Mouse (Mus musculus) MEL (cell line): ENCODE results near the gene Mdga1. TPM values are rescaled to one million over a fixed set of nuclear protein-coding genes. Genes with fewer than 3 reads are reported as not detected.

Experiments used
- DNase-seq: peaks from one replicate; pipeline ENCODE4 v3.0.0; 2011; ENCODE audit warnings: low read depth, low spot score
- H3K27ac ChIP-seq: 2 replicates; pipeline ENCODE4 v1.5.1; 2012; ENCODE audit warnings: low read depth, mild to moderate bottlenecking, control low read depth, low read length, moderate library complexity; ENCODE audit not compliant: control insufficient read depth
- H3K27me3 ChIP-seq, 2 experiments: fragments of 150-350 bp in 1 of 2; sonication (generic) in 1 of 2; 2 replicates each; pipeline ENCODE4 v1.6.1; 2012; ENCODE audit warnings: low read length in 2 of 2, mild to moderate bottlenecking in 2 of 2, improper control_type of control experiment in 1 of 2, moderate library complexity in 1 of 2; ENCODE audit not compliant: insufficient read depth in 2 of 2, control insufficient read depth in 1 of 2
- H3K36me3 ChIP-seq, 2 experiments: 2 replicates each; pipeline ENCODE4 v1.6.1; 2012 to 2014; ENCODE audit warnings: low read length in 2 of 2, improper control_type of control experiment in 1 of 2, inconsistent platforms in 1 of 2, mild to moderate bottlenecking in 1 of 2; ENCODE audit not compliant: insufficient read depth in 2 of 2, control insufficient read depth in 1 of 2
- H3K4me1 ChIP-seq, 2 experiments: fragments of 150-350 bp in 1 of 2; sonication (generic) in 1 of 2; 2 replicates each; pipeline ENCODE4 v1.6.1; 2012; ENCODE audit warnings: low read length in 2 of 2, improper control_type of control experiment in 1 of 2, mild to moderate bottlenecking in 1 of 2; ENCODE audit not compliant: insufficient read depth in 2 of 2, control insufficient read depth in 1 of 2
- H3K4me3 ChIP-seq, 2 experiments: fragments of 150-350 bp in 1 of 2; sonication (generic) in 1 of 2; 2 replicates each; pipeline ENCODE4 v1.5.1; 2012; ENCODE audit warnings: low read depth in 2 of 2, low read length in 2 of 2, mild to moderate bottlenecking in 2 of 2, moderate library complexity in 2 of 2, control low read depth in 1 of 2, improper control_type of control experiment in 1 of 2; ENCODE audit not compliant: control insufficient read depth in 1 of 2, insufficient read depth in 1 of 2
- H3K79me2 ChIP-seq: 2 replicates; pipeline ENCODE4 v1.6.1; 2012; ENCODE audit warnings: mild to moderate bottlenecking, low read length, moderate library complexity; ENCODE audit not compliant: control insufficient read depth, poor library complexity, insufficient read depth
- H3K9ac ChIP-seq: 2 replicates; pipeline ENCODE4 v1.6.1; 2012; ENCODE audit warnings: low read depth, mild to moderate bottlenecking, control low read depth, low read length, moderate library complexity; ENCODE audit not compliant: control insufficient read depth, poor library complexity, severe bottlenecking
- H3K9me3 ChIP-seq: fragments of 150-350 bp; sonication (generic); replicated peaks from 2 replicates; pipeline ENCODE4 v1.6.1; 2012; ENCODE audit warnings: mild to moderate bottlenecking, low read length, improper control_type of control experiment, moderate library complexity; ENCODE audit not compliant: insufficient read depth
- BHLHE40 ChIP-seq: IDR thresholded peaks from 2 replicates; pipeline ENCODE4 v1.6.1; 2012; ENCODE audit warnings: low read depth, mild to moderate bottlenecking, inconsistent platforms, low read length, improper control_type of control experiment, borderline replicate concordance
- CTCF ChIP-seq, 3 experiments: IDR thresholded peaks in 2 of 3; conservative IDR thresholded peaks in 1 of 3; 2 replicates each; pipeline ENCODE4 v1.5.1; 2011 to 2012; ENCODE audit warnings: low read length in 3 of 3, low read depth in 2 of 3, mild to moderate bottlenecking in 2 of 3, improper control_type of control experiment in 1 of 3, inconsistent platforms in 1 of 3, mixed read lengths in 1 of 3, moderate library complexity in 1 of 3; ENCODE audit not compliant: control insufficient read depth in 1 of 3, insufficient read depth in 1 of 3, poor library complexity in 1 of 3, severe bottlenecking in 1 of 3
- ELF1 ChIP-seq: IDR thresholded peaks from 2 replicates; pipeline ENCODE4 v1.6.1; 2014; ENCODE audit warnings: low read depth, mild to moderate bottlenecking, inconsistent platforms, low read length, improper control_type of control experiment, moderate library complexity
- ETS1 ChIP-seq: IDR thresholded peaks from 2 replicates; pipeline ENCODE4 v1.6.1; 2012; ENCODE audit warnings: low read depth, mild to moderate bottlenecking, inconsistent platforms, low read length, improper control_type of control experiment, moderate library complexity
- GABPA ChIP-seq: IDR thresholded peaks from 2 replicates; pipeline ENCODE4 v1.6.1; 2012; ENCODE audit warnings: low read depth, mild to moderate bottlenecking, inconsistent platforms, low read length, improper control_type of control experiment, moderate library complexity
- HCFC1 ChIP-seq: IDR thresholded peaks from 2 replicates; pipeline ENCODE4 v1.6.1; 2012; ENCODE audit warnings: low read depth, mild to moderate bottlenecking, inconsistent platforms, low read length, improper control_type of control experiment, moderate library complexity
- JUND ChIP-seq: IDR thresholded peaks from 2 replicates; pipeline ENCODE4 v1.6.1; 2011; ENCODE audit warnings: low read depth, mild to moderate bottlenecking, improper control_type of control experiment, low read length
- KAT2A ChIP-seq: conservative IDR thresholded peaks from 2 replicates; pipeline ENCODE4 v1.6.1; 2012; ENCODE audit warnings: low read depth, low read length, improper control_type of control experiment, inconsistent platforms
- MAX ChIP-seq: IDR thresholded peaks from 2 replicates; pipeline ENCODE4 v1.6.1; 2011; ENCODE audit warnings: low read length, improper control_type of control experiment
- MAZ ChIP-seq: IDR thresholded peaks from 2 replicates; pipeline ENCODE4 v1.6.1; 2012; ENCODE audit warnings: low read depth, mild to moderate bottlenecking, inconsistent platforms, low read length, improper control_type of control experiment
- MXI1 ChIP-seq: IDR thresholded peaks from 2 replicates; pipeline ENCODE4 v1.6.1; 2011; ENCODE audit warnings: mild to moderate bottlenecking, low read depth, low read length, improper control_type of control experiment
- MYC ChIP-seq: IDR thresholded peaks from 2 replicates; pipeline ENCODE4 v1.6.1; 2011; ENCODE audit warnings: low read depth, mild to moderate bottlenecking, low read length, improper control_type of control experiment, moderate library complexity
- NRF1 ChIP-seq: IDR thresholded peaks from 2 replicates; pipeline ENCODE4 v1.6.1; 2014; ENCODE audit warnings: low read depth, mild to moderate bottlenecking, inconsistent platforms, low read length, improper control_type of control experiment, moderate library complexity; ENCODE audit not compliant: poor library complexity, insufficient read depth, severe bottlenecking
- POLR2AphosphoS5 ChIP-seq: IDR thresholded peaks from 2 replicates; pipeline ENCODE4 v1.6.1; 2012; ENCODE audit warnings: low read depth, borderline replicate concordance, mild to moderate bottlenecking, inconsistent platforms, low read length, moderate library complexity, mixed read lengths
- RCOR1 ChIP-seq: IDR thresholded peaks from 2 replicates; pipeline ENCODE4 v1.6.1; 2012; ENCODE audit warnings: low read depth, mild to moderate bottlenecking, inconsistent platforms, low read length, improper control_type of control experiment
- SMC3 ChIP-seq: IDR thresholded peaks from 2 replicates; pipeline ENCODE4 v1.6.1; 2011; ENCODE audit warnings: low read depth, low read length, improper control_type of control experiment
- TAL1 ChIP-seq: IDR thresholded peaks from 2 replicates; pipeline ENCODE4 v1.6.1; 2012; ENCODE audit warnings: mild to moderate bottlenecking, inconsistent platforms, low read length, moderate library complexity, mixed read lengths
- TBP ChIP-seq: IDR thresholded peaks from 2 replicates; pipeline ENCODE4 v1.8.0; 2011; ENCODE audit warnings: low read depth, low read length, improper control_type of control experiment
- TCF12 ChIP-seq: IDR thresholded peaks from 2 replicates; pipeline ENCODE4 v1.6.1; 2014; ENCODE audit warnings: low read depth, mild to moderate bottlenecking, inconsistent platforms, low read length, improper control_type of control experiment, moderate library complexity
- UBTF ChIP-seq: IDR thresholded peaks from 2 replicates; pipeline ENCODE4 v1.6.1; 2012; ENCODE audit warnings: low read depth, mild to moderate bottlenecking, inconsistent platforms, low read length, improper control_type of control experiment, moderate library complexity, borderline replicate concordance; ENCODE audit not compliant: insufficient read depth
- USF2 ChIP-seq, 2 experiments: IDR thresholded peaks; 2 replicates each; pipeline ENCODE4 v1.6.1; 2011 to 2012; ENCODE audit warnings: improper control_type of control experiment in 2 of 2, low read length in 2 of 2, borderline replicate concordance in 1 of 2, inconsistent platforms in 1 of 2, low read depth in 1 of 2, mild to moderate bottlenecking in 1 of 2; ENCODE audit not compliant: insufficient read depth in 1 of 2
- ZC3H11A ChIP-seq: IDR thresholded peaks from 2 replicates; pipeline ENCODE4 v1.6.1; 2012; ENCODE audit warnings: low read depth, mild to moderate bottlenecking, inconsistent platforms, low read length, improper control_type of control experiment
- ZMIZ1 ChIP-seq: IDR thresholded peaks from 2 replicates; pipeline ENCODE4 v1.6.1; 2012; ENCODE audit warnings: low read depth, mild to moderate bottlenecking, inconsistent platforms, low read length, improper control_type of control experiment, moderate library complexity
- ZNF384 ChIP-seq: IDR thresholded peaks from 2 replicates; pipeline ENCODE4 v1.6.1; 2012; ENCODE audit warnings: low read depth, mild to moderate bottlenecking, inconsistent platforms, low read length, improper control_type of control experiment
- polyA plus RNA-seq, 2 experiments: library from polyadenylated mRNA; stranded (reverse) in 1 of 2; unstranded in 1 of 2; fragments of >175 nt in 1 of 2; fragments of >200 nt in 1 of 2; gene quantifications; 2 replicates each; pipeline versions ENCODE4 v1.2.1 to v1.2.4; 2012; ENCODE audit warnings: low replicate concordance in 2 of 2, low read depth in 1 of 2; ENCODE audit not compliant: insufficient read length in 2 of 2, insufficient read depth in 1 of 2, missing spikeins in 1 of 2
- total RNA-seq: library from RNA; depleted of rRNA; stranded (reverse); fragments of 300-350 nt; gene quantifications from 2 replicates; pipeline ENCODE4 v1.2.3, GENCODE M21; 2012

Mdga1 gene
- total and polyA plus RNA-seq, 3 experiments, result 0.27 to 2.3 TPM; not detected in 1

DNA sequence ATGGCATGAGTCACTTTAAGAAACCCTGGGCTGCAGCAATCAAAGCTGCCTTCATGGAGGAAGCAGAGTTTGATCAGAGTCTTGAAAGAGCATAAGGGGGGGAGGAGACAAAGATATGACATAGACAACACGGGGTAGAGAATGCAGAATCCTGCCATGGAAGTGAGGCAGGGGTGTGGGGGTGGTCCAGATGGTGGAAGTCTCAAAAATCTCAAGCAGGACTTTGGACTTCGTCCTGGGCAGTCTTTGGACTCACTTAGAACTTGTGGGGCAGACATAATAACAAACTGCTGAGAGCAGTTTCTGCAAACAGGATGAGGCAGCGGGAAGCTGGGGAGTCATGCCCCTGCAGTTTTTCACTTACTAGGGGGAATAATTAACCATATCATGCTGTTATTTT, 166.3 kb downstream of the Mdga1 start:
- DNase-seq, result no peak
- H3K4me3 ChIP-seq, result no peak overlapping the region
- no peaks in the 10 kb centered on the region for H3K36me3 ChIP-seq
- H3K9ac ChIP-seq, result no peak overlapping the region
- no peaks in the 10 kb centered on the region for H3K9me3 ChIP-seq
- no peak for TF ChIP-seq ZNF384
- no peak for TF ChIP-seq TBP
- no peak for TF ChIP-seq USF2 (IDR thresholded peaks at IDR 0.05; ENCODE audit: borderline replicate concordance in 1 of 2, insufficient read depth in 1 of 2, low read depth in 1 of 2, low read length in 2 of 2)
- no peak for TF ChIP-seq MAX
- TF ChIP-seq UBTF, result no peak
- TF ChIP-seq HCFC1, result no peak
- TF ChIP-seq KAT2A, result no peak
- TF ChIP-seq, all 39 proteins: peak for 0
- Histone ChIP-seq H3K4me1 (no peaks in the 10 kb centered on the region), H3K79me2 (no peaks in the 10 kb centered on the region), H3K27ac (no peak overlapping the region), H3K27me3 (no peaks in the 10 kb centered on the region)

DNA sequence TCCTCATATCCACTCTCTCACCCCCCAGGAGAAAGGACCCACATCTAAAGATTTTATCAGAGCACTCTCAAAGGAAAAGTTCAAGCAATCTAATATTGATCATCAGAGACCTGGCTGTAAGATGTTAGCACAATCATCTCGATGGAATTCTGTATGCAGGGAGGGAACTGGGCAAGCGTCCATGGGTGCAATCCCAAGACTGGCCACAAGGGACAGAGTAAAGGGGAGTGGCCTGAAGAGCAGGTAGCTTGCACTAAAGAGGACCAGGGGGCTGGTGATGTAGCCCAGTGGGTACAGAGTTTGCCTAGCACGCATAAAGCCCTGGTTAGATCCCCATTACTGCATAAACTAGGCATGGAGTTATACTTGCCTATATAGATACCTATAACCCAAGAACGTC, 168.5 kb downstream of the Mdga1 start:
- H3K27me3 ChIP-seq, result no peaks in the 10 kb centered on the region
- no peak overlapping the region for H3K4me3 ChIP-seq
- H3K9ac ChIP-seq, result no peak overlapping the region
- no peaks in the 10 kb centered on the region for H3K4me1 ChIP-seq
- H3K79me2 ChIP-seq, result no peaks in the 10 kb centered on the region
- TF ChIP-seq ZNF384 (no peak), ETS1 (no peak), UBTF (no peak), MXI1 (no peak), CTCF (IDR thresholded peaks at IDR 0.05 in 2 of 3, conservative IDR thresholded peaks at IDR 0.05 in 1 of 3; ENCODE audit: control insufficient read depth in 1 of 3, insufficient read depth in 1 of 3, low read depth in 2 of 3, low read length in 3 of 3, poor library complexity in 1 of 3, severe bottlenecking in 1 of 3) (peak; percentile 60 to 87 (median 62)), BHLHE40 (no peak), MAZ (0 out of 2 replicates have a peak, but pooled peaks have one; percentile 27), GABPA (no peak), ELF1 (no peak), MYC (no peak), ZC3H11A (no peak), POLR2AphosphoS5 (no peak), TCF12 (no peak), JUND (no peak), KAT2A (no peak), SMC3 (peak; percentile 17), NRF1 (no peak), RCOR1 (no peak), USF2 (IDR thresholded peaks at IDR 0.05; ENCODE audit: borderline replicate concordance in 1 of 2, insufficient read depth in 1 of 2, low read depth in 1 of 2, low read length in 2 of 2) (no peak), TAL1 (no peak), ZMIZ1 (no peak)
- H3K9me3 ChIP-seq, result no peaks in the 10 kb centered on the region
- no peaks in the 10 kb centered on the region; a peak in 1 of 4 replicates for H3K36me3 ChIP-seq
- no peak overlapping the region for H3K27ac ChIP-seq
- peak; percentile 71 for DNase-seq
